ENCODE assay signal across 24 mouse cellular contexts in the genomic region with DNA sequence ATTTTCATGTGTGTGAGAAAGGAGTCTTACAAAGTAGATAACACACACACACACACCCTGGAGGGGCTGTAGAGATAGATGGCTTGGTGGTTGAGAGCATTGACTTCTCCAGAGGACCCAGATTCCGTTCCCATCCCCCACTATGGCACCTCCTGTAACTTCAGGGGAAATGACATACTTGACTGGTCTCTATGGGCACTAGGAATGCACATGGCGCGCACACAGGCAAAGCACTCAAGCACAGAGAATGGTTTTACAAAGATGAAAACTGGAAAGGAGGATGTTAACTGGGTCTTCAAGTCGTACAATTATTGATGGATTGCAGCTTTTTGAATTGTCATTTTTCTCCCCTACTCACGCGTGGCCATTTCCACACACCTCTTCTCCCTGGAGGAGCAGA. TPM values are rescaled to one million over a fixed set of nuclear protein-coding genes. Genes with fewer than 3 reads are reported as not detected.
DNase-seq lines count a peak whose midpoint lies in the region; ATAC-seq and TF ChIP-seq lines count a peak whose summit lies in the region.
"Had no signal": no experiment of that assay in that cellular context is flagged by ENCODE, and none has a peak within 500 bp of the region (broad histone marks: within the 10 kb centered on the region; RNA-seq: fewer than 3 reads in every experiment).

No protein-coding gene starts in this region.

- CTCF ChIA-PET in Patski (lab: Charles Lee) = interaction anchor here (1.2 kb wide), 1 partner anchor 34 kb away, joined by 3 read pairs; no protein-coding TSS in a partner anchor

- no peak for TF ChIP-seq CTCF in Patski (IDR thresholded peaks at IDR 0.05)

- POLR2A ChIA-PET in Patski (lab: Charles Lee) = no interaction called here

- DNase-seq in cerebellum, adult 9-11 months = peak; percentile 38
- DNase-seq in Patski (ENCODE audit: low read depth, low spot score) = no peak
- DNase-seq in lung, postnatal 25 days (ENCODE audit: low spot score) = peak; percentile 16
- DNase-seq: adrenal gland, postnatal 10 days; cerebellum, adult 11 months; gastrocnemius, postnatal 25 days; heart, adult 2 months; heart, postnatal 10 days; left cerebral cortex, postnatal 4 days; liver, embryonic 13.5 days; midbrain, embryonic 14.5 days; right cerebral cortex, adult 18-20 months; thymus, postnatal 4 days had no signal

- H3K4me3 ChIP-seq in lung, embryonic 15.5 days = no peak overlapping the region
- no peak overlapping the region for H3K4me3 ChIP-seq in forebrain, embryonic 15.5 days
- H3K4me3 ChIP-seq in forebrain, embryonic 13.5 days = no peak overlapping the region
- H3K4me3 ChIP-seq: embryonic facial prominence, embryonic 15.5 days; forebrain, embryonic 12.5 days; heart, adult 2 months; liver, embryonic 13.5 days; neural tube, embryonic 12.5 days had no signal

- H3K4me2 ChIP-seq in lung, embryonic 15.5 days = peak overlapping the region; percentile 93; the same call in 1 of the 2 replicates
- H3K4me2 ChIP-seq in forebrain, embryonic 15.5 days (replicated peaks) = no peak overlapping the region
- H3K4me2 ChIP-seq in forebrain, embryonic 13.5 days = no peak overlapping the region
- H3K4me2 ChIP-seq: embryonic facial prominence, embryonic 15.5 days had no signal

- no peaks in the 10 kb centered on the region for H3K9me3 ChIP-seq in lung, embryonic 15.5 days
- no peaks in the 10 kb centered on the region for H3K9me3 ChIP-seq in forebrain, embryonic 15.5 days
- no peaks in the 10 kb centered on the region for H3K9me3 ChIP-seq in forebrain, embryonic 13.5 days (replicated peaks)
- H3K9me3 ChIP-seq: embryonic facial prominence, embryonic 15.5 days; forebrain, embryonic 12.5 days; heart, embryonic 13.5 days; liver, embryonic 13.5 days; megakaryocyte, embryonic 14.5 days; neural tube, embryonic 12.5 days had no signal

- in situ Hi-C loops in Patski (cut with MboI; ENCODE audit: low pct_unique_long_range_greater_than_20kb) = loop anchor here (25.0 kb wide), 1 partner anchor 795 kb away; no protein-coding TSS in a partner anchor

- WGBS in lung, embryonic 15.5 days = 54% methylated on average over 6 of the region's 6 CpGs
- 89% methylated on average over 6 of the region's 6 CpGs for WGBS in forebrain, embryonic 15.5 days
- WGBS in forebrain, embryonic 13.5 days = 91% methylated on average over 6 of the region's 6 CpGs

- no peak for ATAC-seq in cerebellum, adult (ENCODE audit: insufficient number of reproducible peaks, low FRiP score, low TSS enrichment)
- peak; percentile 6 for ATAC-seq in Patski
- ATAC-seq in lung, embryonic 15.5 days (ENCODE audit: borderline replicate concordance, extremely low read depth, low FRiP score, low TSS enrichment) = no peak
- no peak for ATAC-seq in forebrain, embryonic 15.5 days (replicated peaks)
- no peak for ATAC-seq in forebrain, embryonic 13.5 days
- ATAC-seq: intestine, postnatal 0 days had no signal

- H3K27ac ChIP-seq in lung, embryonic 15.5 days = peak overlapping the region; percentile 87
- H3K27ac ChIP-seq in forebrain, embryonic 15.5 days (replicated peaks) = no peak overlapping the region
- H3K27ac ChIP-seq in forebrain, embryonic 13.5 days = no peak overlapping the region
- H3K27ac ChIP-seq: embryonic facial prominence, embryonic 15.5 days; forebrain, embryonic 12.5 days; heart, adult 2 months; heart, embryonic 13.5 days; liver, embryonic 13.5 days; neural tube, embryonic 12.5 days had no signal

- no peak overlapping the region for H3K9ac ChIP-seq in lung, embryonic 15.5 days
- H3K9ac ChIP-seq in forebrain, embryonic 15.5 days (replicated peaks) = no peak overlapping the region
- no peak overlapping the region for H3K9ac ChIP-seq in forebrain, embryonic 13.5 days
- H3K9ac ChIP-seq: embryonic facial prominence, embryonic 15.5 days; forebrain, embryonic 12.5 days; heart, embryonic 13.5 days; liver, embryonic 13.5 days; neural tube, embryonic 12.5 days had no signal

- H3K27me3 ChIP-seq in Patski = no peaks in the 10 kb centered on the region
- H3K27me3 ChIP-seq in lung, embryonic 15.5 days = peaks cover 25% of the 10 kb centered on the region
- H3K27me3 ChIP-seq in forebrain, embryonic 15.5 days = 0 out of 2 replicates have a peak, but pooled peaks cover 5% of the 10 kb centered on the region
- H3K27me3 ChIP-seq in forebrain, embryonic 13.5 days = peaks cover 17% of the 10 kb centered on the region; the same call in 1 of the 2 replicates

- H3K4me1 ChIP-seq in lung, embryonic 15.5 days = peaks cover 22% of the 10 kb centered on the region; the same call in 1 of the 2 replicates
- H3K4me1 ChIP-seq in forebrain, embryonic 15.5 days = peaks cover 27% of the 10 kb centered on the region
- peaks cover 30% of the 10 kb centered on the region for H3K4me1 ChIP-seq in forebrain, embryonic 13.5 days

- no peaks in the 10 kb centered on the region for H3K36me3 ChIP-seq in lung, embryonic 15.5 days
- no peaks in the 10 kb centered on the region for H3K36me3 ChIP-seq in forebrain, embryonic 15.5 days
- no peaks in the 10 kb centered on the region for H3K36me3 ChIP-seq in forebrain, embryonic 13.5 days (ENCODE audit: poor library complexity, severe bottlenecking)
- H3K36me3 ChIP-seq: embryonic facial prominence, embryonic 15.5 days; forebrain, embryonic 12.5 days; G1E; heart, embryonic 13.5 days; liver, embryonic 13.5 days; neural tube, embryonic 12.5 days had no signal

RNA-seq across cellular contexts. Expression of a gene that starts 1.6 kb away (rescaled TPM):
- polyA plus RNA-seq in Patski (2021) = 10.5 TPM
- 2.9 TPM in 2 replicates for polyA plus RNA-seq in lung, embryonic 15.5 days (2015; fragmentation: Nextera tagmentation; extraction: Ambion mirVana)
- 7.1 and 7.9 TPM in 2 replicates for polyA plus RNA-seq in forebrain, embryonic 15.5 days (2015; fragmentation: Nextera tagmentation; extraction: Ambion mirVana)
- 4.2 and 4.6 TPM in 2 replicates for polyA plus RNA-seq in forebrain, embryonic 13.5 days (2015; fragmentation: Nextera tagmentation; extraction: Ambion mirVana)
- polyA plus RNA-seq: G1E had no signal
